Mouse (Mus musculus): ENCODE results near the gene Gm28042.

DNA sequence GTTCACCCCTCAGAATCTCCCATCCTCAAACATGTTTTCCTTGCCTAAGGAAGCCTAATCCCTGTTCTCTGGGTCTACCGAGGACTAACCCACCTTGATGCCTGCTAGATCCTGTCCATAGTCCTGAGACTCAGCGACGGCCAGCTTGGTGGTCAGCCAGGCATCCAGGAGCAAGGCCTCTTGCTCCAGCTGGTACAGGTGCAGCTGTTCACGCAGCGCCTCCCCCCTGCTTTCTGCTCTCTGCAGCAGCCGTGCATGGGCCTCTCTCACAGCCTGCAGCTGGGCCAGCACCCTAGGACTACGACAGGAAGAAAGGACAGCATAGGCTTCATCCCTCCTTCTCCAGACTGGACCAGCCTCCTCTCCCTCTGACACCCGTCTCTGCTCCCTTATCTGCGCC lies 20.9 kb downstream of the Gm28042 start:
- TF ChIP-seq CTCF (IDR thresholded peaks at IDR 0.05) (no peak), EP300 (IDR thresholded peaks at IDR 0.05) (no peak)

All from lung, postnatal 0 days (tissue).